In the genomic region with DNA sequence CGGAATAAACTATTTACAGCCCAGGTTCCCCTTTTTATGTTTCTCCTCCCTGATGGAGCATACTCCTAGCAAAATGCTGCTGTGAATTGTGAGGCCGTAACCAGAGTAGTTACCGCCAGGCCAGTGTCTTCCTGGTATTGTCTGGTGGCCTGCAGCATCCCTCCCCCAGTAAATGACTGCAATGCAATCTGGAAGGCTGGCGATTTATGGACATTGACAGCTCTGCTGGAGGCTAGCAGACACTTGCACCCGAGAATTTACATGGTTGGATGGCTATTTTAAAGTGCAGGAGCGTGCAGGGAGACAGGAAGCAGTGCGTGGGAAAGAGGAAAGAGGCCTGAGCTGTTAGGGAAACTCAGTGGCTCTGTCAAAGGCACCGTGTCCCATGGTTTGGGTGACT, we compare ENCODE assay signal across 16 mouse cellular contexts.
DNase-seq lines count a peak whose midpoint lies in the region; ATAC-seq and TF ChIP-seq lines count a peak whose summit lies in the region.
"Had no signal": no experiment of that assay in that cellular context is flagged by ENCODE, and none has a peak within 500 bp of the region (broad histone marks: within the 10 kb centered on the region; RNA-seq: fewer than 3 reads in every experiment).

No protein-coding gene starts in this region.

- no peaks in the 10 kb centered on the region for H3K27me3 ChIP-seq in hindbrain, embryonic 13.5 days
- no peaks in the 10 kb centered on the region for H3K27me3 ChIP-seq in hindbrain, postnatal 0 days (ENCODE audit: insufficient read depth, low read length)
- H3K27me3 ChIP-seq in lung, embryonic 15.5 days, result no peaks in the 10 kb centered on the region
- no peaks in the 10 kb centered on the region for H3K27me3 ChIP-seq in liver, embryonic 12.5 days (replicated peaks)
- H3K27me3 ChIP-seq: embryonic facial prominence, embryonic 13.5 days had no signal

- peak overlapping the region; percentile 69 for H3K27ac ChIP-seq in hindbrain, embryonic 13.5 days
- H3K27ac ChIP-seq in hindbrain, postnatal 0 days, result no peak overlapping the region
- peak overlapping the region; percentile 27 for H3K27ac ChIP-seq in lung, embryonic 15.5 days
- no peak overlapping the region for H3K27ac ChIP-seq in liver, embryonic 12.5 days
- H3K27ac ChIP-seq: embryonic facial prominence, embryonic 13.5 days; limb, embryonic 10.5 days; liver, embryonic 14.5 days had no signal

- no peak overlapping the region for H3K4me2 ChIP-seq in hindbrain, embryonic 13.5 days
- H3K4me2 ChIP-seq in hindbrain, postnatal 0 days (ENCODE audit: low read depth, low read length), result no peak overlapping the region
- H3K4me2 ChIP-seq in lung, embryonic 15.5 days, result no peak overlapping the region
- no peak overlapping the region for H3K4me2 ChIP-seq in liver, embryonic 12.5 days
- H3K4me2 ChIP-seq: embryonic facial prominence, embryonic 13.5 days had no signal

- no peak for ATAC-seq in hindbrain, embryonic 13.5 days (ENCODE audit: low FRiP score)
- ATAC-seq in hindbrain, postnatal 0 days, result no peak
- ATAC-seq in lung, embryonic 15.5 days (ENCODE audit: borderline replicate concordance, extremely low read depth, low FRiP score, low TSS enrichment), result no peak
- no peak for ATAC-seq in liver, embryonic 12.5 days

- TF ChIP-seq CTCF in hindbrain, postnatal 0 days (IDR thresholded peaks at IDR 0.05; ENCODE audit: low read depth), result no peak

- H3K4me3 ChIP-seq in hindbrain, embryonic 13.5 days, result no peak overlapping the region
- H3K4me3 ChIP-seq in hindbrain, postnatal 0 days (ENCODE audit: low read length), result no peak overlapping the region
- no peak overlapping the region for H3K4me3 ChIP-seq in lung, embryonic 15.5 days
- H3K4me3 ChIP-seq in liver, embryonic 12.5 days, result no peak overlapping the region
- H3K4me3 ChIP-seq: embryonic facial prominence, embryonic 13.5 days; limb, embryonic 10.5 days had no signal

- DNase-seq in hindbrain, postnatal 0 days (ENCODE audit: low spot score), result no peak
- DNase-seq in lung, adult 18-20 months, result no peak
- peak; percentile 23 for DNase-seq in testis, postnatal 10 days (ENCODE audit: low spot score)
- DNase-seq in testis, postnatal 14 days (ENCODE audit: low spot score), result no peak
- DNase-seq in yolk sac, embryonic 10.5 days (ENCODE audit: low spot score), result peak; percentile 17
- DNase-seq: adrenal gland, postnatal 10 days; cerebellum, adult 9-11 months; heart, postnatal 14 days; kidney, postnatal 10 days; layer of hippocampus, postnatal 36 days had no signal

- H3K36me3 ChIP-seq in hindbrain, embryonic 13.5 days, result peaks cover 14% of the 10 kb centered on the region; the same call in 1 of the 2 replicates
- H3K36me3 ChIP-seq in hindbrain, postnatal 0 days (ENCODE audit: insufficient read depth, low read length), result no peaks in the 10 kb centered on the region
- H3K36me3 ChIP-seq in lung, embryonic 15.5 days, result no peaks in the 10 kb centered on the region
- H3K36me3 ChIP-seq in liver, embryonic 12.5 days, result peaks cover 24% of the 10 kb centered on the region

- no peaks in the 10 kb centered on the region for H3K9me3 ChIP-seq in hindbrain, embryonic 13.5 days
- no peaks in the 10 kb centered on the region for H3K9me3 ChIP-seq in hindbrain, postnatal 0 days (ENCODE audit: low read length)
- H3K9me3 ChIP-seq in lung, embryonic 15.5 days, result no peaks in the 10 kb centered on the region
- H3K9me3 ChIP-seq in liver, embryonic 12.5 days (replicated peaks), result no peaks in the 10 kb centered on the region
- H3K9me3 ChIP-seq: embryonic facial prominence, embryonic 13.5 days; limb, embryonic 10.5 days had no signal

- peaks cover 44% of the 10 kb centered on the region for H3K4me1 ChIP-seq in hindbrain, embryonic 13.5 days (replicated peaks)
- no peaks in the 10 kb centered on the region for H3K4me1 ChIP-seq in hindbrain, postnatal 0 days (ENCODE audit: insufficient read depth, low read length)
- no peaks in the 10 kb centered on the region for H3K4me1 ChIP-seq in lung, embryonic 15.5 days
- H3K4me1 ChIP-seq in liver, embryonic 12.5 days, result no peaks in the 10 kb centered on the region

- no peak overlapping the region for H3K9ac ChIP-seq in hindbrain, embryonic 13.5 days
- no peak overlapping the region for H3K9ac ChIP-seq in hindbrain, postnatal 0 days (replicated peaks; ENCODE audit: low read length)
- H3K9ac ChIP-seq in lung, embryonic 15.5 days, result no peak overlapping the region
- no peak overlapping the region for H3K9ac ChIP-seq in liver, embryonic 12.5 days
- H3K9ac ChIP-seq: embryonic facial prominence, embryonic 13.5 days; liver, embryonic 14.5 days had no signal

- 49% methylated on average over 8 of the region's 8 CpGs for WGBS in hindbrain, embryonic 13.5 days
- WGBS in hindbrain, postnatal 0 days, result 49% methylated on average over 8 of the region's 8 CpGs
- 64% methylated on average over 8 of the region's 8 CpGs for WGBS in lung, embryonic 15.5 days
- 64% methylated on average over 8 of the region's 8 CpGs for WGBS in liver, embryonic 12.5 days (ENCODE audit: insufficient replicate concordance)

Comparison
In these comparisons a context has a peak if more than half of its experiments do, and no peak if none do; other contexts are left out.
1. H3K27ac ChIP-seq: peak in hindbrain, embryonic 13.5 days (single experiment) and lung, embryonic 15.5 days (single experiment); none in hindbrain, postnatal 0 days (single experiment) and liver, embryonic 12.5 days (single experiment).
2. DNase-seq: peak in testis, postnatal 10 days (single experiment) and yolk sac, embryonic 10.5 days (single experiment); none in hindbrain, postnatal 0 days (single experiment), lung, adult 18-20 months (0 of 2) and testis, postnatal 14 days (single experiment).